Mouse (Mus musculus) kidney, postnatal 36 days (tissue): ENCODE measurements around the gene Caskin1.
A peak's percentile ranks its signal among the peaks of the same experiment; 100 is the strongest.

ENCODE experiments used
- DNase-seq, 2 experiments: peaks; one replicate each; pipeline ENCODE4 v3.0.0; 2021 to 2022; ENCODE audit warnings: mixed read lengths in 2 of 2

Caskin1 gene

GRCm38 (mm10) chr17:24472512-24472911 lies 15.9 kb upstream of the Caskin1 start:
- peak; percentile 92 to 95 for DNase-seq

GRCm38 (mm10) chr17:24473612-24474275 lies 14.7 kb upstream of the Caskin1 start, which contains the start of gene Bricd5:
Bricd5 (plus strand) TSS chr17:24473884.
- no peak for DNase-seq

- no peak for DNase-seq
Observed at GRCm38 (mm10) chr17:24474557-24474956, 13.8 kb upstream of the Caskin1 start.

- no peak for DNase-seq
Observed at GRCm38 (mm10) chr17:24475586-24475985, 12.8 kb upstream of the Caskin1 start.

- DNase-seq = no peak
Observed at GRCm38 (mm10) chr17:24476022-24476776, 12.2 kb upstream of the Caskin1 start.

GRCm38 (mm10) chr17:24477053-24477984 lies 11.1 kb upstream of the Caskin1 start:
- no peak for DNase-seq

- DNase-seq = peak in 1 of 2 experiments; percentile 44
Observed at GRCm38 (mm10) chr17:24477985-24478600, 10.3 kb upstream of the Caskin1 start.

- DNase-seq = peak; percentile 96 to 99
Observed at GRCm38 (mm10) chr17:24478663-24479380, 9.6 kb upstream of the Caskin1 start, which contains the start of gene Mlst8. Mlst8 (minus strand) TSS chr17:24479078.

GRCm38 (mm10) chr17:24479431-24479830 lies 9.0 kb upstream of the Caskin1 start:
- DNase-seq = no peak

- DNase-seq = peak in 1 of 2 experiments; percentile 30
Observed at GRCm38 (mm10) chr17:24480201-24480826, 8.1 kb upstream of the Caskin1 start.

GRCm38 (mm10) chr17:24481027-24481815 lies 7.2 kb upstream of the Caskin1 start:
- DNase-seq = no peak

- no peak for DNase-seq
Observed at GRCm38 (mm10) chr17:24483495-24483894, 4.9 kb upstream of the Caskin1 start.

- peak in 1 of 2 experiments; percentile 46 for DNase-seq
Observed at GRCm38 (mm10) chr17:24485090-24485860, 3.1 kb upstream of the Caskin1 start.

- peak in 1 of 2 experiments; percentile 44 for DNase-seq
Observed at GRCm38 (mm10) chr17:24488662-24489264, 362 bp downstream of the Caskin1 start.

- DNase-seq = no peak
Observed at GRCm38 (mm10) chr17:24489265-24490030, 1.0 kb downstream of the Caskin1 start.

- DNase-seq = no peak
Observed at GRCm38 (mm10) chr17:24490399-24490798, 2.0 kb downstream of the Caskin1 start.

GRCm38 (mm10) chr17:24494627-24495335 lies 6.4 kb downstream of the Caskin1 start:
- peak; percentile 48 to 79 for DNase-seq

- DNase-seq = no peak
Observed at GRCm38 (mm10) chr17:24495443-24495842, 7.0 kb downstream of the Caskin1 start.
